Mouse (Mus musculus) layer of hippocampus, postnatal 25 days (tissue): ENCODE data around the gene Tigd4. TPM values are rescaled to one million over a fixed set of nuclear protein-coding genes. Genes with fewer than 3 reads are reported as not detected.

Source experiments
- DNase-seq, 2 experiments: peaks; one replicate each; pipeline ENCODE4 v3.0.0; 2022; ENCODE audit warnings: mixed read lengths in 2 of 2, low spot score in 1 of 2; ENCODE audit errors: extremely low spot score in 1 of 2
- total RNA-seq, 2 experiments: library from RNA; stranded (reverse); gene quantifications; 2 replicates each; pipeline ENCODE4 v1.2.3; 2021

Gene Tigd4
- total RNA-seq, 2 experiments from 2014 or later, result not detected

- DNase-seq, result no peak
These were observed 9.8 kb downstream of the Tigd4 start for GRCm38 (mm10) chr3:84603212-84603611.

GRCm38 (mm10) chr3:84610183-84610710, 16.9 kb downstream of the Tigd4 start:
- DNase-seq, result no peak

DNA sequence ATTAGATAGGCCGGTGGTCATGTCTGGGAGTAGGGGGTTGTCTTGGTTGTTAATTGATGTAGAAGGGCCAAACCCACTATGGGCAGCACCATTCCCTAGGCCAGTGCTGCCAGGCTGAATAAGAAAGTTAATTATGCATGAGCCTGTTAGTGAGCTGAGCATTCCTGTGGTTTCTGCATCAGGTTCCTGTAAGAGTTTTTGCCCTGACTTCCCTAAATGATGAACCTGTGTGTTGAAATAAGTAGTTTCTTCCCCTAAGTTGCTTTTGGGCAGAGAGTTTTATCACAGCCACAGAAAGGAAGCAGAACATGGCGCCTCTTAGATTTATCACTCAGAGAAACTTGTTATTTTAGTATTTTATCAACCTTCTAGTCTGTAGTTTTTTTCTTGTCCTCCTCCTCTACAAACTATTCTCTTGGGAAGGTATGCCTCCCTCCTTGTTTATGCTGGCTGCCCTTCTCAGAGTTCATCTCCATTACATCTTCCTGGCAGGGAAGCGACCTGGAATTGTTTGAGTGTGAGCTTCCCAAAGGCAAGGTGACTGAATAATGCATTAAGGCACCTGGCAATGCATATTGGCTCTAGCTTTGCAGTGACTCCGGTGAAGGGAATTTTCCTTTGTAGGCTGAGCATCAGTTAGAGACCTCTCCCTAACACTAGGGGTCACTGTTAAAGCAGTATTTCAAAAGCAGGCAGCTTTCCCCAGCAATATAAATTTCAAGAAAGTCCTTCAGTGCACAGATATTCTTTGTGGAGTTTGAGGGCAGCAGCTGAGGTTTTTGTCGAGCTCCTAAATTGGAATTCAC, 21.9 kb downstream of the Tigd4 start:
- DNase-seq, result no peak

GRCm38 (mm10) chr3:84615856-84616225, 22.5 kb downstream of the Tigd4 start:
- DNase-seq, result no peak

DNA sequence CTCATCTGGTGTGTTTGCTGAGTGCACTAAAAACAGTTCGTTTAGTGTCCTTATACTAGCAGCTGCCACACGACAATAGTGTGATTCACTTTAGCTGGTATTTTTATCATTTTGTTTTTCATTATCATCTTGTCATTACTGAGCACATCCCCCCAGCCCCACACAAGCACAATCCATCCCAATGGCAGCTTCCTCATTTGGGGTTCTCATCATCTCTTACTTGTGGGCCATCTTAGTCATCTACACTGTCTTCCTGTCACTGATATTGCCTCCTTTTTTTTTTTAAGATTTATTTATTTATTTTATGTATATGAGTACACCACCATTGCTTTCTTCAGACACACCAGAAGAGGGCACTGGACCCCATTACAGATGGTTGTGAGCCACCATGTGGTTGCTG, 25.3 kb downstream of the Tigd4 start:
- no peak for DNase-seq

DNA sequence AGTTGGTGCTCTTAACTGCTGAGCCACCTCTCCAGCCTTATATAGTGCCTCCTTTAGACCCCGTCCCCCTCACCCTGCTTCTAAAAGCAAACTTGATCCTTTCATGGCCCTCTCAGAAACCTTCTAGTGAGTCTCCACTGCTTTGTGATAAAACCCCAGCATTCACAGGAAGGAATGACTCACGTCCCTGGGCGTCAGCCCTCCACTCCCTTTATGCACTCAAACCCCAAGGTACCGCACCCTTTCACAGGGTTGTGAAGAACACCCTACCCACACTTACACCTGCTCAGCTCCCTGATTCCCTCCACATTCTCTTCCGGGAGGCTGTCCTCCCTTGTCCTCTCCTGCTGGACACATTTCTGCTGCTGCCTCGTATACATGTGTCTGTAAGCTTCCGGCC, 25.7 kb downstream of the Tigd4 start:
- DNase-seq, result no peak

GRCm38 (mm10) chr3:84619725-84620124, 26.4 kb downstream of the Tigd4 start:
- DNase-seq, result no peak

DNA sequence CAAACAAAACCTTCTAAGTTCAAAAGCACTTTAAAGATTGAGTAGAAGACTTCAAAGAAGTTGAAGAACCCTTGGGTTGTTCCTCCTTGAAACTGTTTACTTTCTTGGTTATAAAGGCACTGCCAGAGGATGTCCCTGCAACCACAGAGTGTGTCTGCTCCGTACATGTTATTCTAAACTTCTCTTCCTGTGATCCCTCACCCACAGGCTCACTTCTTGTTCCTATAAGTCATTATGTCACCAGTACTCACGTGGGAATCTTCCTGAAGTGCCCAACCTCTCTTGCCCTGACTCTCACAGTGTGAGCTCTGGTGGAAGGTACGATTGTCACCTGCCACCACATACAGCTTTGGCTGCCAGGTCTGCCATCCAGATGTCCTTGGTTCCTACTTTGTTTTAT, 28.7 kb downstream of the Tigd4 start:
- no peak for DNase-seq

DNA sequence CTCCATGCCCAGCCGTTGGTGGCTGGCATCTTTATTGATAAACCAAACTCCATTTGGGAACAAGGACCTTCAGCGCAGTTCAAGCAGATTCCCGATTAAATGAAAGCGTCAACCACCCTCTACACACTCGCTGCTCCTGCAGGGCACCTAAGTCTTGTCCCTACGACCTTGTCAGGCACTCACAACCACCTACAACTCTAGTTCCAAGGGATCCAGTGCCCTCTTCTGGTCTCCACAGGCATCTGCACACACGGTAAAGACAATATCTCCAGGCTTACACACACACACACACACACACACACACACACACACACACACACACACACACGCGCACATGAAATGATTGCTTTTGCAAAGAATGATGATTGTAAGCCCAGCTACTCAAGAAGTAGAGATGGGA, 38.2 kb downstream of the Tigd4 start:
- no peak for DNase-seq

DNA sequence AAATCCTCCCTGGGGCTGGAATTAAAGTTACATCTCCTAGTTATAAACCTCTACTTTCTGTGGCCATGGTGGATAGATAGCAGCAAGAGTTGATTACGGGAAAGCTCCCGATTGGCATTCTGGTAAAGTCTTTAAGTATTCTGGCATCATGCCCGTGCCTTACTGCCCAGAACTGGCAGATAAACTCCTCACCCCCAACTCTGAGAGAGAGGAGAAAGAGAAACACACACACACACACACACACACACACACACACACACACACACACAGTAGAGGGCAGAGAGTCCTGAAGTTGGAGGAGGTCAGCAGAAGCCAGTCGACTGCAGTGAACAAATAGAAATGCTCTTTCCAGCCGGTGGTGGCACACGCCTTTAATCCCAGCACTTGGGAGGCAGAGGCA, 43.7 kb downstream of the Tigd4 start:
- DNase-seq, result no peak

- no peak for DNase-seq
These were observed 44.7 kb downstream of the Tigd4 start for GRCm38 (mm10) chr3:84637890-84638578.

- no peak for DNase-seq
These were observed 45.5 kb downstream of the Tigd4 start for GRCm38 (mm10) chr3:84638858-84639257.

DNA sequence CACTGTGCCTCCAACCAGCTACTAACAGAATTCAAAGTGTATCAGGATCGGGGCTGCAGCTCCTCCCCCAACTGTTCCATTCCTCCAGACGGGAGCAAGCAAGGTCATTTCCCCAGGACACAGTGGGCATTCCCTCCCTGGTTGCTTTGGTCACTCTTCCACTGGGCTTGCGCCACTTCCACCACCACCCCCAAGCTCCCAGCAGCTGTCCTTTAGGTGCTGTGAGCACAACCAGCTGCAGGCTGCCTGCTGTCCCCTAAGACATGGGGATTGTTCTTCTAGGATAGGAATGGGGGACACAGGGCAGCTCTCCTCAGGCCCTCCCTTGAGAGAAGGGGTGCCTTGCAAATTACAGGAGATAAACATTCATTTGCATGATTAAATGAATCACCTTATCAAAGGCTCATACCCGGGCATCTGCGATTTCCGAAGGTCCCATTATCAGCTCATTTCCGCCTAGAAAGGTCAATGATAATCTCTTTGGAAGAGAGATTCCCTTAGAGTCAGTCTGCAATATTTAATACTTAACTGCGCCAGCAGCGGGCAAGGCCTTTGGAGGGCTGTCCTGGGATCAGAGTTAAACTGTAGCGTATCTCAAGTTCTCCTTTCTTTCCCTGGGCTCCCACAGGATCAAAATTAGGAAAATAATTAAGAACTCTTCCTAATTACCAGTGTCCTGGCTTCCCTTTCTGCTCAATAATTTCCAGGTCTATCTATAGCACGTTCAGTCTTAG, 46.6 kb downstream of the Tigd4 start:
- no peak for DNase-seq

- DNase-seq, result no peak
These were observed 47.2 kb downstream of the Tigd4 start for GRCm38 (mm10) chr3:84640536-84640935.

DNA sequence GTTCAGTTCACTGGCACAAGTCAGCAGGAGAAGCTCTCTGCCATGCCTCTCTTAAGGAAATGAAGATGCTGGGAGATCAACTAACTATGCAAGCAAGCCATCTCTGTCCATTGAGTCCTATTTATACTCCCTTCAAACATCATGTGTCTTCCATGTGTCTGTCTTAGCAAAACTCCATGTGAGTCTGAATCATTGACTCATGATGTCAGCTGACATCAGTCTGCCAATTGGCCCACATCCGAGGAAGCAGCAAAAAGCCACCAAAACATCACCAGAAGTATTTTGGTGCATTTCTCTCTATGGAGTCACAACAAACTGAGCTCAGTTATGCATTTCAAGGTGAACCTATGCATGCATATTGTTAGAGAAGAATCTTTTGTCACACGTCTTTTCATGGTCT, 48.0 kb downstream of the Tigd4 start:
- DNase-seq, result no peak

DNA sequence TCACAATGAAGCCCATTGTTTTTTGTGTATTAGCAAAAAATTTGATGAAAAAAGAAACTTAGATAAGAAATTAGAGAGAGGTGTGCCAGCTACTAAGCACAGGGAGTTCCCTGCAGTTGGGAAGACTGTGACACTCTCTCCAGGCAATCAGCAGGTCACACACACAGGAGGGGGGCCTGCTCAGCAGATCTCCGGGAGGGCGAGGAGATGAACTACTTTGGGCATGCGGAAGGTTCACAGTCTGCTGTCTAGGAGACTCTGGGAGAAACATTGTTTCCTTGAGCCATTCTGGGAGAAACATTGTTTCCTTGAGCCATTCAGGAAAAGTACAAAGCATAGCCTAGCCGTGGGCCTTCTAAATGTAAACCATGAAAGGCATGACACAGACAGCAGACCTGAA, 49.6 kb downstream of the Tigd4 start:
- DNase-seq, result no peak

DNA sequence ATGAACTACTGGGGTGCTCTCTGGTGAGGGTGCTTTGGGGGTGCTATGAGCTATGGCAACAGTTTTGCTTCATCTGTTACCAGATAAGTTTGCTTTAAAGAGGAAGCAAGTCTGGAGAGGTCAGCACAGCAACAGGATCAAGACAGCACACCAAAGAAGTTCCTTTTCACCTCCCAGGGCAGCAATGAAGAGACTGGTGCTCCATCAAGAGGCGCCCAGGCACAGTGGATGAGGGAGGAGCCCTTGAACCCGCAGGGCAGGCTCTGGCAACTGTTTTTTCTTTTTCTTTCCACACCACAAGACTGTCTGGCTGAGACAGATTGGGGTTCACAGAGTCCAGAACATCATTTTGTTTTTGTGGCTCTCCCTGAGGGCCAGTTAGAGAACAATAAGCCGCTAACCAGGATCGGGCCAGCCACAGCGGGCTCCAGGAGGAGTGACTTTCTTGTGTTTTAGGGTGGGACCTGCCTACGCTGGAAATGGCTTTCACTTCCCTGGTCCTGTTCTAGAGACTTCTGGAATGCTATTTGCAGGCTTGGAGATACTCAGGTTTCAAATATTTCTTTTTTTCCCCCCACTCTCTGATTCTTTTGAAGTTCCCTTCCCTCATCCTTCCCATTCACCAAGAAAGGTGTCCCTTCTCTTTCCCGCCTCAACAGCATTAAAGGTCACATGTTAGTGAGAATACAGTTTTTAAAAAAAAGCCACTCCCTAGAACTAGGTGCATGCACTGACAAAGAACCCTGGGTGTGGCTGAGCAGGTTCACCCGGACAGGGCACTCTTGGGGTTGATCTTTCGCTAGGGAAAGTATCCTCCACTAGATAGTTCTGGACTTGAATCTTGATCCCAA, 52.0 kb downstream of the Tigd4 start:
- no peak for DNase-seq

GRCm38 (mm10) chr3:84646007-84646290, 52.6 kb downstream of the Tigd4 start:
- DNase-seq, result no peak

- DNase-seq, result no peak
These were observed 53.0 kb downstream of the Tigd4 start for GRCm38 (mm10) chr3:84646331-84646845.
